Mouse (Mus musculus): Measurements from ENCODE around the gene Hdc.

- TF ChIP-seq CTCF (IDR thresholded peaks at IDR 0.05; ENCODE audit: insufficient read depth, low read length) = no peak
- no peak for TF ChIP-seq POLR2A (IDR thresholded peaks at IDR 0.05; ENCODE audit: borderline replicate concordance, extremely low read depth, low read depth, low read length)
Observed at GRCm38 (mm10) chr2:126665984-126666383, 46.9 kb upstream of the Hdc start.
